9 mouse cellular contexts compared by ENCODE assay signal in genomic region chr5:125509541-125509940, GRCm38 (mm10). TPM values are rescaled to one million over a fixed set of nuclear protein-coding genes. Genes with fewer than 3 reads are reported as not detected.
DNase-seq lines count a peak whose midpoint lies in the region; ATAC-seq and TF ChIP-seq lines count a peak whose summit lies in the region.
"Had no signal": no experiment of that assay in that cellular context is flagged by ENCODE, and none has a peak within 500 bp of the region (broad histone marks: within the 10 kb centered on the region; RNA-seq: fewer than 3 reads in every experiment).

No protein-coding gene starts in this region.

- ATAC-seq in CD4-positive, CD25-positive, alpha-beta regulatory T cell, adult 4 months, result peak; percentile 45
- peak; percentile 48 to 73; a peak in 2 of 4 replicates for ATAC-seq in hematopoietic stem cell, adult 5-6 weeks (replicated peaks in 1 of 2; ENCODE audit: insufficient read depth in 1 of 2, low FRiP score in 2 of 2, low TSS enrichment in 1 of 2, low read depth in 1 of 2, poor library complexity in 2 of 2, severe bottlenecking in 2 of 2)

- DNase-seq in heart, postnatal 4 days, result peak; percentile 49
- DNase-seq in heart, adult 11 months, result no peak
- peak; percentile 42 for DNase-seq in brain, embryonic 14.5 days (ENCODE audit: low read depth)
- DNase-seq in lung, postnatal 14 days, result peak; percentile 65
- DNase-seq in testis, postnatal 14 days (ENCODE audit: low spot score), result peak; percentile 62
- DNase-seq in gastrocnemius, adult 18-20 months (ENCODE audit: low spot score), result no peak

- no peak for TF ChIP-seq POLR2A in brain, embryonic 14.5 days (IDR thresholded peaks at IDR 0.05; ENCODE audit: borderline replicate concordance, extremely low read depth, insufficient read depth, insufficient read length, poor library complexity, severe bottlenecking)

- TF ChIP-seq CTCF in brain, embryonic 14.5 days (IDR thresholded peaks at IDR 0.05; ENCODE audit: borderline replicate concordance, extremely low read depth, insufficient read depth, insufficient read length), result peak; percentile 81

RNA-seq across cellular contexts. Expression of gene Tmem132b, which starts 22.0 kb away (rescaled TPM):
- under 1 TPM in 1 of 2 experiments, not detected in 1; 0.19 TPM for total RNA-seq in heart, postnatal 4 days (2021)
- under 1 TPM in 1 of 2 experiments, not detected in 1; 0.16 TPM for polyA plus RNA-seq in CD4-positive, CD25-positive, alpha-beta regulatory T cell, adult 4 months (2017; shearing (Covaris generic))
- 4.6 and 8.2 TPM in 2 replicates for polyA plus RNA-seq in brain, embryonic 14.5 days (2012; rRNA removed)
- 0.13 and 0.25 TPM in 2 replicates for total RNA-seq in hematopoietic stem cell, adult 5-6 weeks (2017)
- total RNA-seq in gastrocnemius, adult 18-20 months (2021), result 1 to 10 TPM; 1.7 to 5.7 TPM
- polyA plus RNA-seq: macrophage had no signal

RNA-seq across cellular contexts. Expression of gene Aacs, which starts 33.9 kb away (rescaled TPM):
- 1 to 10 TPM; 6.6 to 6.9 TPM for total RNA-seq in heart, postnatal 4 days (2021)
- 10 to 100 TPM; 22.1 to 39.8 TPM for polyA plus RNA-seq in CD4-positive, CD25-positive, alpha-beta regulatory T cell, adult 4 months (2017; shearing (Covaris generic))
- 69.9 and 73.4 TPM in 2 replicates for polyA plus RNA-seq in brain, embryonic 14.5 days (2012; rRNA removed)
- total RNA-seq in hematopoietic stem cell, adult 5-6 weeks (2017), result 8.1 and 15.9 TPM in 2 replicates
- total RNA-seq in gastrocnemius, adult 18-20 months (2021), result 1 to 10 TPM; 2.4 to 5.0 TPM

Comparison
In these comparisons a context has a peak if more than half of its experiments do, and no peak if none do; other contexts are left out.
1. DNase-seq: peak in heart, postnatal 4 days (single experiment), brain, embryonic 14.5 days (single experiment), lung, postnatal 14 days (single experiment) and testis, postnatal 14 days (single experiment); none in heart, adult 11 months (single experiment) and gastrocnemius, adult 18-20 months (single experiment).